Mouse (Mus musculus): ENCODE data around the gene Ccdc121. TPM values are rescaled to one million over a fixed set of nuclear protein-coding genes. Genes with fewer than 3 reads are reported as not detected.
"Not testable (repeated sequence)": the region's sequence is repeated elsewhere in the genome, so short reads cannot be mapped to it uniquely, and the experiment has no call there.

Gene Ccdc121
- polyA plus RNA-seq, 1 experiment from 2014 or later: not detected

- Histone ChIP-seq H3K27me3 (ENCODE audit: control insufficient read depth, insufficient read depth, low read length) (no peaks in the 10 kb centered on the region), H3K9ac (ENCODE audit: low read length) (no peak overlapping the region), H3K27ac (ENCODE audit: low read depth, low read length) (no peak overlapping the region), H3K4me2 (ENCODE audit: low read depth, low read length, severe bottlenecking) (no peak overlapping the region), H3K4me1 (replicated peaks; ENCODE audit: control insufficient read depth, insufficient read depth, low read length) (no peaks in the 10 kb centered on the region), H3K9me3 (ENCODE audit: control insufficient read depth, low read length) (no peaks in the 10 kb centered on the region), H3K4me3 (ENCODE audit: low read depth, low read length) (no peak overlapping the region), H3K36me3 (ENCODE audit: control insufficient read depth, insufficient read depth, low read length) (no peaks in the 10 kb centered on the region)
- 68% methylated on average over 11 of the region's 11 CpGs for WGBS
- DNase-seq (ENCODE audit: low spot score): no peak
- no peak for ATAC-seq (replicated peaks; ENCODE audit: low FRiP score)
Measured at GRCm38 (mm10) chr1:181521401-181522091, 10.3 kb upstream of the Ccdc121 start.

GRCm38 (mm10) chr1:181519137-181519536 lies 7.9 kb upstream of the Ccdc121 start:
- 82% methylated on average over 4 of the region's 4 CpGs for WGBS
- H3K36me3 ChIP-seq (ENCODE audit: control insufficient read depth, insufficient read depth, low read length): no peaks in the 10 kb centered on the region
- H3K9ac ChIP-seq (ENCODE audit: low read length): no peak overlapping the region
- DNase-seq (ENCODE audit: low spot score) (no peak), ATAC-seq (replicated peaks; ENCODE audit: low FRiP score) (no peak)
- no peak overlapping the region for H3K27ac ChIP-seq (ENCODE audit: low read depth, low read length)
- H3K4me2 ChIP-seq (ENCODE audit: low read depth, low read length, severe bottlenecking): no peak overlapping the region
- no peaks in the 10 kb centered on the region for H3K27me3 ChIP-seq (ENCODE audit: control insufficient read depth, insufficient read depth, low read length)
- H3K9me3 ChIP-seq (ENCODE audit: control insufficient read depth, low read length): no peaks in the 10 kb centered on the region
- no peaks in the 10 kb centered on the region for H3K4me1 ChIP-seq (replicated peaks; ENCODE audit: control insufficient read depth, insufficient read depth, low read length)
- no peak overlapping the region for H3K4me3 ChIP-seq (ENCODE audit: low read depth, low read length)

GRCm38 (mm10) chr1:181518046-181518445 lies 6.8 kb upstream of the Ccdc121 start:
- 93% methylated on average over 9 of the region's 9 CpGs for WGBS
- no peaks in the 10 kb centered on the region for H3K27me3 ChIP-seq (ENCODE audit: control insufficient read depth, insufficient read depth, low read length)
- H3K4me2 ChIP-seq (ENCODE audit: low read depth, low read length, severe bottlenecking): no peak overlapping the region
- no peaks in the 10 kb centered on the region for H3K9me3 ChIP-seq (ENCODE audit: control insufficient read depth, low read length)
- H3K4me3 ChIP-seq (ENCODE audit: low read depth, low read length): no peak overlapping the region
- no peak overlapping the region for H3K9ac ChIP-seq (ENCODE audit: low read length)
- ATAC-seq (replicated peaks; ENCODE audit: low FRiP score): no peak
- no peak overlapping the region for H3K27ac ChIP-seq (ENCODE audit: low read depth, low read length)
- H3K36me3 ChIP-seq (ENCODE audit: control insufficient read depth, insufficient read depth, low read length): no peaks in the 10 kb centered on the region
- no peak for DNase-seq (ENCODE audit: low spot score)
- no peaks in the 10 kb centered on the region for H3K4me1 ChIP-seq (replicated peaks; ENCODE audit: control insufficient read depth, insufficient read depth, low read length)

- Histone ChIP-seq H3K27ac (ENCODE audit: low read depth, low read length) (no peak overlapping the region), H3K9ac (ENCODE audit: low read length) (no peak overlapping the region), H3K4me1 (replicated peaks; ENCODE audit: control insufficient read depth, insufficient read depth, low read length) (no peaks in the 10 kb centered on the region), H3K4me2 (ENCODE audit: low read depth, low read length, severe bottlenecking) (no peak overlapping the region), H3K4me3 (ENCODE audit: low read depth, low read length) (no peak overlapping the region), H3K9me3 (ENCODE audit: control insufficient read depth, low read length) (no peaks in the 10 kb centered on the region), H3K27me3 (ENCODE audit: control insufficient read depth, insufficient read depth, low read length) (no peaks in the 10 kb centered on the region), H3K36me3 (ENCODE audit: control insufficient read depth, insufficient read depth, low read length) (no peaks in the 10 kb centered on the region)
- WGBS: 84% methylated on average over 15 of the region's 15 CpGs
- DNase-seq (ENCODE audit: low spot score) (no peak), ATAC-seq (replicated peaks; ENCODE audit: low FRiP score) (no peak)
Measured at GRCm38 (mm10) chr1:181512430-181513129, 1.3 kb upstream of the Ccdc121 start.

GRCm38 (mm10) chr1:181510855-181511254 lies 396 bp downstream of the Ccdc121 start:
- not testable (repeated sequence) for DNase-seq (ENCODE audit: low spot score); H3K4me1 ChIP-seq (replicated peaks; ENCODE audit: control insufficient read depth, insufficient read depth, low read length); H3K4me2 ChIP-seq (ENCODE audit: low read depth, low read length, severe bottlenecking); H3K4me3 ChIP-seq (ENCODE audit: low read depth, low read length); H3K9me3 ChIP-seq (ENCODE audit: control insufficient read depth, low read length); ATAC-seq (replicated peaks; ENCODE audit: low FRiP score); H3K36me3 ChIP-seq (ENCODE audit: control insufficient read depth, insufficient read depth, low read length); H3K27me3 ChIP-seq (ENCODE audit: control insufficient read depth, insufficient read depth, low read length); H3K9ac ChIP-seq (ENCODE audit: low read length); H3K27ac ChIP-seq (ENCODE audit: low read depth, low read length)
- WGBS: 85% methylated on average over 11 of the region's 11 CpGs

GRCm38 (mm10) chr1:181505367-181505766 lies 5.9 kb downstream of the Ccdc121 start:
- H3K4me3 ChIP-seq (ENCODE audit: low read depth, low read length): no peak overlapping the region
- H3K27me3 ChIP-seq (ENCODE audit: control insufficient read depth, insufficient read depth, low read length): no peaks in the 10 kb centered on the region
- no peaks in the 10 kb centered on the region for H3K36me3 ChIP-seq (ENCODE audit: control insufficient read depth, insufficient read depth, low read length)
- ATAC-seq (replicated peaks; ENCODE audit: low FRiP score): no peak
- DNase-seq (ENCODE audit: low spot score): no peak
- no peaks in the 10 kb centered on the region for H3K9me3 ChIP-seq (ENCODE audit: control insufficient read depth, low read length)
- H3K4me1 ChIP-seq (replicated peaks; ENCODE audit: control insufficient read depth, insufficient read depth, low read length): no peaks in the 10 kb centered on the region
- H3K27ac ChIP-seq (ENCODE audit: low read depth, low read length): no peak overlapping the region
- no peak overlapping the region for H3K9ac ChIP-seq (ENCODE audit: low read length)
- no peak overlapping the region for H3K4me2 ChIP-seq (ENCODE audit: low read depth, low read length, severe bottlenecking)
- 79% methylated on average over 8 of the region's 8 CpGs for WGBS

GRCm38 (mm10) chr1:181503471-181503870 lies 7.8 kb downstream of the Ccdc121 start:
- H3K4me3 ChIP-seq (ENCODE audit: low read depth, low read length): no peak overlapping the region
- no peaks in the 10 kb centered on the region for H3K4me1 ChIP-seq (replicated peaks; ENCODE audit: control insufficient read depth, insufficient read depth, low read length)
- no peak overlapping the region for H3K9ac ChIP-seq (ENCODE audit: low read length)
- H3K27me3 ChIP-seq (ENCODE audit: control insufficient read depth, insufficient read depth, low read length): no peaks in the 10 kb centered on the region
- H3K36me3 ChIP-seq (ENCODE audit: control insufficient read depth, insufficient read depth, low read length): no peaks in the 10 kb centered on the region
- WGBS: 100% methylated on average over 2 of the region's 2 CpGs
- no peaks in the 10 kb centered on the region for H3K9me3 ChIP-seq (ENCODE audit: control insufficient read depth, low read length)
- DNase-seq (ENCODE audit: low spot score): no peak
- no peak overlapping the region for H3K27ac ChIP-seq (ENCODE audit: low read depth, low read length)
- no peak for ATAC-seq (replicated peaks; ENCODE audit: low FRiP score)
- no peak overlapping the region for H3K4me2 ChIP-seq (ENCODE audit: low read depth, low read length, severe bottlenecking)

GRCm38 (mm10) chr1:181484696-181485095 lies 26.6 kb downstream of the Ccdc121 start:
- no peak overlapping the region for H3K4me3 ChIP-seq (ENCODE audit: low read depth, low read length)
- no peaks in the 10 kb centered on the region for H3K9me3 ChIP-seq (ENCODE audit: control insufficient read depth, low read length)
- no peak overlapping the region for H3K4me2 ChIP-seq (ENCODE audit: low read depth, low read length, severe bottlenecking)
- no peak for DNase-seq (ENCODE audit: low spot score)
- no peak overlapping the region for H3K27ac ChIP-seq (ENCODE audit: low read depth, low read length)
- no peaks in the 10 kb centered on the region for H3K27me3 ChIP-seq (ENCODE audit: control insufficient read depth, insufficient read depth, low read length)
- H3K36me3 ChIP-seq (ENCODE audit: control insufficient read depth, insufficient read depth, low read length): no peaks in the 10 kb centered on the region
- 82% methylated on average over 5 of the region's 5 CpGs for WGBS
- ATAC-seq (replicated peaks; ENCODE audit: low FRiP score): no peak
- H3K4me1 ChIP-seq (replicated peaks; ENCODE audit: control insufficient read depth, insufficient read depth, low read length): no peaks in the 10 kb centered on the region
- H3K9ac ChIP-seq (ENCODE audit: low read length): no peak overlapping the region

- Histone ChIP-seq H3K27ac (ENCODE audit: low read depth, low read length) (no peak overlapping the region), H3K9me3 (ENCODE audit: control insufficient read depth, low read length) (peaks cover under 1% of the 10 kb centered on the region), H3K27me3 (ENCODE audit: control insufficient read depth, insufficient read depth, low read length) (no peaks in the 10 kb centered on the region), H3K4me3 (ENCODE audit: low read depth, low read length) (no peak overlapping the region), H3K36me3 (ENCODE audit: control insufficient read depth, insufficient read depth, low read length) (no peaks in the 10 kb centered on the region), H3K4me1 (replicated peaks; ENCODE audit: control insufficient read depth, insufficient read depth, low read length) (no peaks in the 10 kb centered on the region), H3K4me2 (ENCODE audit: low read depth, low read length, severe bottlenecking) (no peak overlapping the region), H3K9ac (ENCODE audit: low read length) (no peak overlapping the region)
- ATAC-seq (replicated peaks; ENCODE audit: low FRiP score) (no peak), DNase-seq (ENCODE audit: low spot score) (no peak)
- WGBS: 83% methylated on average over 6 of the region's 6 CpGs
Measured at GRCm38 (mm10) chr1:181476557-181476956, 34.7 kb downstream of the Ccdc121 start.

Measured in forebrain, embryonic 11.5 days (tissue).